8 mouse cellular contexts compared by ENCODE assay signal in genomic region chr9:88241203-88241995, GRCm38 (mm10).
DNase-seq lines count a peak whose midpoint lies in the region; ATAC-seq and TF ChIP-seq lines count a peak whose summit lies in the region.

No protein-coding gene starts in this region.

- TF ChIP-seq POLR2A in lung, adult 2 months (IDR thresholded peaks at IDR 0.05; ENCODE audit: borderline replicate concordance, extremely low read depth, low read depth, low read length), result peak; percentile 19; the same call in 1 of the 2 replicates

- intact Hi-C loops in heart, postnatal 25 days (cut with DNase I), result loop anchor here (2.0 to 5.0 kb wide), 3 partner anchors 121 to 306 kb away; partner anchors contain the start of gene Zfp949

- 5% methylated on average over 18 of the region's 18 CpGs for WGBS in forebrain, embryonic 15.5 days
- 5% methylated on average over 18 of the region's 18 CpGs for WGBS in lung, adult 2 months

- H3K4me3 ChIP-seq in forebrain, embryonic 15.5 days, result peak overlapping the region; percentile 27
- no peak overlapping the region for H3K4me3 ChIP-seq in lung, adult 2 months (replicated peaks; ENCODE audit: extremely low read depth, low read depth, low read length)

- TF ChIP-seq CTCF in lung, adult 2 months (IDR thresholded peaks at IDR 0.05; ENCODE audit: insufficient read depth, low read length), result peak; percentile 45; the same call in 1 of the 2 replicates

- peak; percentile 95 for DNase-seq in ES-CJ7 (ENCODE audit: low read depth, low spot score)
- peak; percentile 62 for DNase-seq in heart, postnatal 25 days (ENCODE audit: low spot score)
- DNase-seq in layer of hippocampus, adult 18-20 months (ENCODE audit: low spot score in 2 of 2), result peak; percentile 32 to 77
- DNase-seq in lung, adult 2 months, result peak; percentile 56
- peak; percentile 60 to 80 for DNase-seq in thymus, adult 18-20 months

- H3K27ac ChIP-seq in forebrain, embryonic 15.5 days (replicated peaks), result no peak overlapping the region

- H3K4me2 ChIP-seq in forebrain, embryonic 15.5 days (replicated peaks), result peak overlapping the region; percentile 36

- H3K27me3 ChIP-seq in forebrain, embryonic 15.5 days, result no peaks in the 10 kb centered on the region

- ATAC-seq in cerebellum, adult (ENCODE audit: insufficient number of reproducible peaks, low FRiP score, low TSS enrichment), result peak; percentile 93
- ATAC-seq in forebrain, embryonic 15.5 days (replicated peaks), result peak; percentile 90
- ATAC-seq in neutrophil, adult 5-6 weeks (ENCODE audit: extremely low read depth, insufficient number of reproducible peaks, low FRiP score, poor library complexity, severe bottlenecking), result peak; percentile 98

- no peaks in the 10 kb centered on the region for H3K36me3 ChIP-seq in forebrain, embryonic 15.5 days

- H3K9ac ChIP-seq in forebrain, embryonic 15.5 days (replicated peaks), result no peak overlapping the region

- no peaks in the 10 kb centered on the region for H3K9me3 ChIP-seq in forebrain, embryonic 15.5 days

- H3K4me1 ChIP-seq in forebrain, embryonic 15.5 days, result peaks cover 2% of the 10 kb centered on the region; the same call in 1 of the 2 replicates
- 0 out of 2 replicates have a peak, but pooled peaks cover 2% of the 10 kb centered on the region for H3K4me1 ChIP-seq in lung, adult 2 months (ENCODE audit: control insufficient read depth, insufficient read depth, low read length)
